Mouse (Mus musculus): ENCODE results near the gene Ccdc62. TPM values are rescaled to one million over a fixed set of nuclear protein-coding genes. Genes with fewer than 3 reads are reported as not detected.

Gene Ccdc62
- polyA plus RNA-seq, 1 experiment from 2014 or later, result 3.7 TPM

GRCm38 (mm10) chr5:124006891-124007491 is 76.5 kb downstream of the Ccdc62 start:
- Histone ChIP-seq H3K4me3 (no peak overlapping the region), H3K9ac (no peak overlapping the region), H3K27ac (replicated peaks) (peak overlapping the region; percentile 50; the same call in 1 of the 2 replicates), H3K4me1 (replicated peaks) (peaks cover 49% of the 10 kb centered on the region), H3K4me2 (no peak overlapping the region), H3K27me3 (no peaks in the 10 kb centered on the region), H3K9me3 (no peaks in the 10 kb centered on the region), H3K36me3 (peaks cover 48% of the 10 kb centered on the region)
- ATAC-seq (ENCODE audit: low FRiP score, low read depth), result no peak
- 75% methylated on average over 17 of the region's 17 CpGs for WGBS

- Histone ChIP-seq H3K4me2 (no peak overlapping the region), H3K4me1 (replicated peaks) (peaks cover 62% of the 10 kb centered on the region), H3K36me3 (peaks cover 42% of the 10 kb centered on the region), H3K9me3 (no peaks in the 10 kb centered on the region), H3K27ac (replicated peaks) (peak overlapping the region; percentile 73), H3K9ac (no peak overlapping the region), H3K4me3 (no peak overlapping the region), H3K27me3 (no peaks in the 10 kb centered on the region)
- WGBS, result 92% methylated on average over 8 of the region's 8 CpGs
- ATAC-seq (ENCODE audit: low FRiP score, low read depth), result no peak
Observed at GRCm38 (mm10) chr5:124010077-124010476, 79.6 kb downstream of the Ccdc62 start.

- H3K36me3 ChIP-seq, result peaks cover 33% of the 10 kb centered on the region
- no peaks in the 10 kb centered on the region for H3K27me3 ChIP-seq
- peak overlapping the region; percentile 33 for H3K4me2 ChIP-seq
- WGBS, result 5% methylated on average over 19 of the region's 19 CpGs
- H3K27ac ChIP-seq (replicated peaks), result peak overlapping the region; percentile 73
- H3K9ac ChIP-seq, result peak overlapping the region; percentile 32; the same call in 1 of the 2 replicates
- H3K4me3 ChIP-seq, result no peak overlapping the region; the same call in 1 of the 2 replicates
- peak; percentile 41; the same call in 1 of the 2 replicates for ATAC-seq (ENCODE audit: low FRiP score, low read depth)
- H3K9me3 ChIP-seq, result no peaks in the 10 kb centered on the region
- H3K4me1 ChIP-seq (replicated peaks), result peaks cover 69% of the 10 kb centered on the region
Observed at GRCm38 (mm10) chr5:124010910-124011655, 80.6 kb downstream of the Ccdc62 start.

GRCm38 (mm10) chr5:124011927-124012326 is 81.4 kb downstream of the Ccdc62 start:
- peak overlapping the region; percentile 33 for H3K4me2 ChIP-seq
- no peak for ATAC-seq (ENCODE audit: low FRiP score, low read depth)
- peak overlapping the region; percentile 73 for H3K27ac ChIP-seq (replicated peaks)
- no peaks in the 10 kb centered on the region for H3K27me3 ChIP-seq
- H3K4me1 ChIP-seq (replicated peaks), result peaks cover 75% of the 10 kb centered on the region
- no peak overlapping the region for H3K4me3 ChIP-seq
- no peaks in the 10 kb centered on the region for H3K9me3 ChIP-seq
- H3K9ac ChIP-seq, result peak overlapping the region; percentile 9; the same call in 1 of the 2 replicates
- H3K36me3 ChIP-seq, result peaks cover 25% of the 10 kb centered on the region
- 3% methylated on average over 8 of the region's 8 CpGs for WGBS

- H3K36me3 ChIP-seq, result peaks cover 20% of the 10 kb centered on the region
- peak overlapping the region; percentile 73 for H3K27ac ChIP-seq (replicated peaks)
- H3K4me3 ChIP-seq, result no peak overlapping the region
- ATAC-seq (ENCODE audit: low FRiP score, low read depth), result no peak
- no peak overlapping the region for H3K9ac ChIP-seq
- no peaks in the 10 kb centered on the region for H3K27me3 ChIP-seq
- H3K9me3 ChIP-seq, result no peaks in the 10 kb centered on the region
- 76% methylated on average over 10 of the region's 10 CpGs for WGBS
- peaks cover 79% of the 10 kb centered on the region for H3K4me1 ChIP-seq (replicated peaks)
- H3K4me2 ChIP-seq, result no peak overlapping the region
Observed at GRCm38 (mm10) chr5:124012885-124013284, 82.4 kb downstream of the Ccdc62 start.

- Histone ChIP-seq H3K4me2 (peak overlapping the region; percentile 2; the same call in 1 of the 2 replicates), H3K9ac (no peak overlapping the region), H3K4me3 (no peak overlapping the region), H3K27me3 (no peaks in the 10 kb centered on the region), H3K27ac (replicated peaks) (peak overlapping the region; percentile 73), H3K36me3 (peaks cover 11% of the 10 kb centered on the region), H3K4me1 (replicated peaks) (peaks cover 88% of the 10 kb centered on the region), H3K9me3 (no peaks in the 10 kb centered on the region)
- no peak for ATAC-seq (ENCODE audit: low FRiP score, low read depth)
- 72% methylated on average over 16 of the region's 16 CpGs for WGBS
Observed at GRCm38 (mm10) chr5:124013747-124014146, 83.3 kb downstream of the Ccdc62 start.

GRCm38 (mm10) chr5:124014180-124014579 is 83.7 kb downstream of the Ccdc62 start:
- Histone ChIP-seq H3K9me3 (no peaks in the 10 kb centered on the region), H3K4me2 (peak overlapping the region; percentile 2; the same call in 1 of the 2 replicates), H3K9ac (no peak overlapping the region), H3K4me3 (no peak overlapping the region), H3K27ac (replicated peaks) (peak overlapping the region; percentile 73), H3K27me3 (no peaks in the 10 kb centered on the region), H3K4me1 (replicated peaks) (peaks cover 92% of the 10 kb centered on the region), H3K36me3 (peaks cover 8% of the 10 kb centered on the region)
- ATAC-seq (ENCODE audit: low FRiP score, low read depth), result no peak
- WGBS, result 60% methylated on average over 3 of the region's 3 CpGs

- 5% methylated on average over 11 of the region's 11 CpGs for WGBS
- Histone ChIP-seq H3K4me1 (replicated peaks) (peaks cover 98% of the 10 kb centered on the region), H3K9ac (no peak overlapping the region), H3K4me2 (no peak overlapping the region), H3K27me3 (no peaks in the 10 kb centered on the region), H3K9me3 (no peaks in the 10 kb centered on the region), H3K36me3 (peaks cover 5% of the 10 kb centered on the region), H3K4me3 (no peak overlapping the region), H3K27ac (replicated peaks) (peak overlapping the region; percentile 73)
- no peak for ATAC-seq (ENCODE audit: low FRiP score, low read depth)
Observed at GRCm38 (mm10) chr5:124014791-124015251, 84.3 kb downstream of the Ccdc62 start.

- H3K27ac ChIP-seq (replicated peaks), result peak overlapping the region; percentile 73; the same call in 1 of the 2 replicates
- no peaks in the 10 kb centered on the region for H3K9me3 ChIP-seq
- H3K36me3 ChIP-seq, result no peaks in the 10 kb centered on the region
- peaks cover 93% of the 10 kb centered on the region for H3K4me1 ChIP-seq (replicated peaks)
- no peaks in the 10 kb centered on the region for H3K27me3 ChIP-seq
- H3K9ac ChIP-seq, result no peak overlapping the region
- no peak overlapping the region for H3K4me2 ChIP-seq
- H3K4me3 ChIP-seq, result no peak overlapping the region
- WGBS, result 70% methylated on average over 2 of the region's 2 CpGs
- ATAC-seq (ENCODE audit: low FRiP score, low read depth), result no peak
Observed at GRCm38 (mm10) chr5:124015727-124016126, 85.2 kb downstream of the Ccdc62 start.

- Histone ChIP-seq H3K4me2 (no peak overlapping the region), H3K4me1 (replicated peaks) (peaks cover 91% of the 10 kb centered on the region), H3K27me3 (no peaks in the 10 kb centered on the region), H3K9ac (no peak overlapping the region), H3K9me3 (no peaks in the 10 kb centered on the region), H3K36me3 (no peaks in the 10 kb centered on the region), H3K4me3 (no peak overlapping the region), H3K27ac (replicated peaks) (0 out of 2 replicates have a peak overlapping the region, but pooled peaks have one; percentile 11)
- 75% methylated on average over 7 of the region's 7 CpGs for WGBS
- ATAC-seq (ENCODE audit: low FRiP score, low read depth), result no peak
Observed at GRCm38 (mm10) chr5:124016291-124016821, 85.9 kb downstream of the Ccdc62 start.

GRCm38 (mm10) chr5:124017941-124018340 is 87.5 kb downstream of the Ccdc62 start:
- Histone ChIP-seq H3K27me3 (no peaks in the 10 kb centered on the region), H3K9me3 (no peaks in the 10 kb centered on the region), H3K9ac (no peak overlapping the region), H3K4me3 (no peak overlapping the region), H3K4me2 (no peak overlapping the region), H3K36me3 (no peaks in the 10 kb centered on the region), H3K27ac (replicated peaks) (no peak overlapping the region), H3K4me1 (replicated peaks) (peaks cover 75% of the 10 kb centered on the region)
- no peak for ATAC-seq (ENCODE audit: low FRiP score, low read depth)
- WGBS, result 66% methylated on average over 9 of the region's 9 CpGs

- no peaks in the 10 kb centered on the region for H3K9me3 ChIP-seq
- H3K27ac ChIP-seq (replicated peaks), result peak overlapping the region; percentile 56
- no peak overlapping the region for H3K4me2 ChIP-seq
- H3K4me1 ChIP-seq (replicated peaks), result peaks cover 72% of the 10 kb centered on the region
- no peak for ATAC-seq (ENCODE audit: low FRiP score, low read depth)
- 78% methylated on average over 9 of the region's 9 CpGs for WGBS
- no peaks in the 10 kb centered on the region for H3K27me3 ChIP-seq
- no peak overlapping the region for H3K4me3 ChIP-seq
- H3K9ac ChIP-seq, result no peak overlapping the region
- no peaks in the 10 kb centered on the region for H3K36me3 ChIP-seq
Observed at GRCm38 (mm10) chr5:124018651-124019050, 88.2 kb downstream of the Ccdc62 start.

Measured in hindbrain, embryonic 15.5 days (tissue).